Mouse (Mus musculus): ENCODE results near the gene Sirt3. TPM values are rescaled to one million over a fixed set of nuclear protein-coding genes. Genes with fewer than 3 reads are reported as not detected.
A peak's percentile ranks its signal among the peaks of the same experiment; 100 is the strongest.

Gene Sirt3
- polyA plus RNA-seq (2016; fragmentation: Nextera tagmentation; extraction: Ambion mirVana) = 32.4 and 33.1 TPM in 2 replicates

GRCm38 (mm10) chr7:140881696-140882468 lies at the start of gene Sirt3, which contains the start of gene Psmd13:
Gene Sirt3, minus strand, starts transcription at chr7:140882309.
Gene Psmd13, plus strand, starts transcription at chr7:140881968.
- ATAC-seq (ENCODE audit: low FRiP score, low read depth) = peak; percentile 97
- under 1% methylated on average over 59 of the region's 59 CpGs for WGBS

GRCm38 (mm10) chr7:140927181-140927580 lies 45.1 kb upstream of the Sirt3 start:
- H3K27me3 ChIP-seq (replicated peaks) = peaks cover 36% of the 10 kb centered on the region
- no peaks in the 10 kb centered on the region for H3K36me3 ChIP-seq
- no peak overlapping the region for H3K4me2 ChIP-seq (replicated peaks)
- peaks cover 10% of the 10 kb centered on the region for H3K4me1 ChIP-seq
- H3K9me3 ChIP-seq = no peaks in the 10 kb centered on the region
- no peak overlapping the region for H3K9ac ChIP-seq
- no peak for ATAC-seq (ENCODE audit: low FRiP score, low read depth)
- H3K27ac ChIP-seq = no peak overlapping the region
- WGBS = 91% methylated on average over 6 of the region's 6 CpGs
- H3K4me3 ChIP-seq = no peak overlapping the region

More at GRCm38 (mm10) chr7:140881696-140882468, at the start of gene Sirt3, which contains the start of gene Psmd13:
- Histone ChIP-seq H3K9ac (peak within 1 kb of the TSS; percentile 86), H3K9me3 (no peaks in the 10 kb centered on the region), H3K36me3 (peaks cover 23% of the 10 kb centered on the region), H3K4me2 (replicated peaks) (peak within 1 kb of the TSS; percentile 77), H3K4me1 (peaks cover 11% of the 10 kb centered on the region), H3K27me3 (replicated peaks) (no peaks in the 10 kb centered on the region), H3K4me3 (peak within 1 kb of the TSS; percentile 95), H3K27ac (peak within 1 kb of the TSS; percentile 50)

- Histone ChIP-seq H3K27me3 (replicated peaks) (peaks cover 70% of the 10 kb centered on the region), H3K4me2 (replicated peaks) (peak overlapping the region; percentile 82), H3K9ac (no peak overlapping the region), H3K4me3 (peak overlapping the region; percentile 32), H3K27ac (no peak overlapping the region), H3K4me1 (peaks cover 14% of the 10 kb centered on the region), H3K36me3 (no peaks in the 10 kb centered on the region), H3K9me3 (no peaks in the 10 kb centered on the region)
- ATAC-seq (ENCODE audit: low FRiP score, low read depth) = no peak
- WGBS = 23% methylated on average over 30 of the region's 30 CpGs
Observed at GRCm38 (mm10) chr7:140923070-140923775, 41.1 kb upstream of the Sirt3 start.

GRCm38 (mm10) chr7:140922398-140923069 lies 40.4 kb upstream of the Sirt3 start:
- Histone ChIP-seq H3K4me3 (peak overlapping the region; percentile 32), H3K9ac (no peak overlapping the region)

GRCm38 (mm10) chr7:140921225-140921975 lies 39.3 kb upstream of the Sirt3 start:
- no peak overlapping the region for H3K4me2 ChIP-seq (replicated peaks)
- 27% methylated on average over 22 of the region's 22 CpGs for WGBS
- no peak for ATAC-seq (ENCODE audit: low FRiP score, low read depth)
- H3K27ac ChIP-seq = no peak overlapping the region
- no peak overlapping the region for H3K9ac ChIP-seq
- no peaks in the 10 kb centered on the region for H3K9me3 ChIP-seq
- H3K4me1 ChIP-seq = peaks cover 14% of the 10 kb centered on the region
- H3K36me3 ChIP-seq = no peaks in the 10 kb centered on the region
- H3K27me3 ChIP-seq (replicated peaks) = peaks cover 70% of the 10 kb centered on the region
- H3K4me3 ChIP-seq = no peak overlapping the region

More at GRCm38 (mm10) chr7:140922398-140923069, 40.4 kb upstream of the Sirt3 start:
- H3K4me2 ChIP-seq (replicated peaks) = peak overlapping the region; percentile 82
- H3K4me1 ChIP-seq = peaks cover 14% of the 10 kb centered on the region
- H3K36me3 ChIP-seq = no peaks in the 10 kb centered on the region
- ATAC-seq (ENCODE audit: low FRiP score, low read depth) = peak; percentile 41; the same call in 1 of the 2 replicates
- H3K9me3 ChIP-seq = no peaks in the 10 kb centered on the region
- no peak overlapping the region for H3K27ac ChIP-seq
- peaks cover 70% of the 10 kb centered on the region for H3K27me3 ChIP-seq (replicated peaks)
- under 1% methylated on average over 49 of the region's 49 CpGs for WGBS

- 81% methylated on average over 8 of the region's 8 CpGs for WGBS
- peaks cover 65% of the 10 kb centered on the region for H3K27me3 ChIP-seq (replicated peaks)
- no peak within 1 kb of the TSS for H3K4me3 ChIP-seq
- ATAC-seq (ENCODE audit: low FRiP score, low read depth) = no peak
- no peaks in the 10 kb centered on the region for H3K36me3 ChIP-seq
- H3K4me1 ChIP-seq = peaks cover 14% of the 10 kb centered on the region
- no peak within 1 kb of the TSS for H3K4me2 ChIP-seq (replicated peaks)
- no peaks in the 10 kb centered on the region for H3K9me3 ChIP-seq
- no peak within 1 kb of the TSS for H3K27ac ChIP-seq
- H3K9ac ChIP-seq = no peak within 1 kb of the TSS
Observed at GRCm38 (mm10) chr7:140920418-140921029, 38.4 kb upstream of the Sirt3 start, which contains the start of gene Nlrp6. Gene Nlrp6, plus strand, starts transcription at chr7:140920902.

GRCm38 (mm10) chr7:140919911-140920310 lies 37.8 kb upstream of the Sirt3 start:
- H3K9me3 ChIP-seq = no peaks in the 10 kb centered on the region
- H3K4me2 ChIP-seq (replicated peaks) = no peak overlapping the region
- peaks cover 14% of the 10 kb centered on the region for H3K4me1 ChIP-seq
- WGBS = 77% methylated on average over 4 of the region's 4 CpGs
- no peak overlapping the region for H3K27ac ChIP-seq
- no peaks in the 10 kb centered on the region for H3K36me3 ChIP-seq
- no peak for ATAC-seq (ENCODE audit: low FRiP score, low read depth)
- H3K27me3 ChIP-seq (replicated peaks) = peaks cover 60% of the 10 kb centered on the region
- no peak overlapping the region for H3K4me3 ChIP-seq
- H3K9ac ChIP-seq = no peak overlapping the region

- Histone ChIP-seq H3K4me2 (replicated peaks) (no peak overlapping the region), H3K27me3 (replicated peaks) (peaks cover 3% of the 10 kb centered on the region; the same call in 1 of the 2 replicates), H3K27ac (no peak overlapping the region), H3K9me3 (no peaks in the 10 kb centered on the region), H3K9ac (no peak overlapping the region), H3K4me1 (no peaks in the 10 kb centered on the region), H3K4me3 (no peak overlapping the region), H3K36me3 (no peaks in the 10 kb centered on the region)
- no peak for ATAC-seq (ENCODE audit: low FRiP score, low read depth)
- WGBS = 90% methylated on average over 8 of the region's 8 CpGs
Observed at GRCm38 (mm10) chr7:140914031-140914690, 32.1 kb upstream of the Sirt3 start.

- ATAC-seq (ENCODE audit: low FRiP score, low read depth) = no peak
Observed at GRCm38 (mm10) chr7:140912846-140913482, 30.9 kb upstream of the Sirt3 start.

GRCm38 (mm10) chr7:140912293-140912692 lies 30.2 kb upstream of the Sirt3 start:
- no peak overlapping the region for H3K4me2 ChIP-seq (replicated peaks)
- WGBS = 64% methylated on average over 3 of the region's 3 CpGs
- H3K4me1 ChIP-seq = peaks cover 4% of the 10 kb centered on the region; the same call in 1 of the 2 replicates
- no peaks in the 10 kb centered on the region for H3K36me3 ChIP-seq
- no peak overlapping the region for H3K9ac ChIP-seq
- H3K27ac ChIP-seq = no peak overlapping the region
- no peak overlapping the region for H3K4me3 ChIP-seq
- no peaks in the 10 kb centered on the region for H3K9me3 ChIP-seq
- H3K27me3 ChIP-seq (replicated peaks) = no peaks in the 10 kb centered on the region
- no peak for ATAC-seq (ENCODE audit: low FRiP score, low read depth)

More at GRCm38 (mm10) chr7:140912846-140913482, 30.9 kb upstream of the Sirt3 start:
- Histone ChIP-seq H3K9me3 (no peaks in the 10 kb centered on the region), H3K4me3 (no peak overlapping the region), H3K4me2 (replicated peaks) (no peak overlapping the region), H3K9ac (no peak overlapping the region), H3K27me3 (replicated peaks) (no peaks in the 10 kb centered on the region), H3K27ac (no peak overlapping the region), H3K4me1 (peaks cover 4% of the 10 kb centered on the region; the same call in 1 of the 2 replicates), H3K36me3 (no peaks in the 10 kb centered on the region)
- 55% methylated on average over 5 of the region's 5 CpGs for WGBS
